Mouse (Mus musculus): ENCODE data around the gene Lgi1.

The Lgi1 gene

DNA sequence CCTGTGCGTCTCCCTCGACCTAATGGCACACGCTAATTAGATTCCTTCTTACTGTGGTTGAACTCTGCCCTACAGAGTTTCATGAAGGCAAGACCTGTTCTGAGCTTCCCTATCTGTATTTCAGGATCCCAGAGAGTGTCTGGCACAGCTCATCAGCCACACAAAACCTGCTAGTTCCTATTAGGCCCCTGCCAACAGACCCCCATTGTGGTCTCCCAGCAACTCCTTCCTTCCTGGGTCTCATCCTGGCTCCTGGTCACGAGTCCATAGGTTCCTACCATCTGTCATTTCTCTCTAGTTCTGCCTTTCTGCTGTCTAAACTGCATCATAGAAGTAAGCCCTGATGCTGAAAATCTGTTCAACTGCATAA is 60.7 kb downstream of the Lgi1 start:
- DNase-seq (ENCODE audit: low spot score in 2 of 2): no peak

DNA sequence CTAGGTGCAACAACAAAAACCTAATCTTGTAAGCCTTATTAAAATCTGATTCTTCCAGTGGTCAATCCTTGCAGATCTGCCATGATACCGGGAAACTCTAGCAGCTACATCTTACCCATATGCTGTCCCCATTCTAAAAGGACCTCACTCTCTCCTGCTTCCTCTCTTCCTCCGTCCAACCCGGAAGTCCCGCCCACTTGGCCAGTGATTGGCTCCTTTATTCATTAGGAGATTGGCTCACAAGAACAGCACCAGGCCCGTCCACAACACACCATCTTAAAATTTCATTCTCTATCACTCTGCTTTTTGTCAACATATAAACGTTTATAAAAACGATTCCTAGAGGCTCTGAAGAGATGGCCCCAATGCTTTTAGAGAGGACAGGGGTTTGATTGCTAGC is 61.5 kb downstream of the Lgi1 start:
- DNase-seq (ENCODE audit: low spot score in 2 of 2): no peak

DNA sequence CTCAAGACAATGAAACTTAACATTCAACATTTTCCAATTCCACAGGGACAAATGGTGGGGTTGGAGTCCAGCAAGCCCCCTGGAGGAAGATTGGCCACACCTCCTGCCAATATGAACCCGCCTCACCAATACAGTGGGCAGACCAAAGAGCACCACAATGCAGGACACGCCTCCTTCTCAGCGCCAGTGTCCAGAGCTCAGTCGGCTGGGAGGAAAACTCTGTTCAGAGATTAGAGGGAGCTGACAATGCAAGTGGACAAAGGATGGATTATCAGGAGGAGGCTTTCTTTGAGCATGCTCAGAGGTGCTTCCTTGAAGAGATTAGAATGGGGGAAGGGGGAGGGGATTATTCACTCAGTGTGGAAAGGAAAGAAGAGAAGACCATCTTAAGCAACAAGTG is 62.7 kb downstream of the Lgi1 start:
- no peak for DNase-seq (ENCODE audit: low spot score in 2 of 2)

DNA sequence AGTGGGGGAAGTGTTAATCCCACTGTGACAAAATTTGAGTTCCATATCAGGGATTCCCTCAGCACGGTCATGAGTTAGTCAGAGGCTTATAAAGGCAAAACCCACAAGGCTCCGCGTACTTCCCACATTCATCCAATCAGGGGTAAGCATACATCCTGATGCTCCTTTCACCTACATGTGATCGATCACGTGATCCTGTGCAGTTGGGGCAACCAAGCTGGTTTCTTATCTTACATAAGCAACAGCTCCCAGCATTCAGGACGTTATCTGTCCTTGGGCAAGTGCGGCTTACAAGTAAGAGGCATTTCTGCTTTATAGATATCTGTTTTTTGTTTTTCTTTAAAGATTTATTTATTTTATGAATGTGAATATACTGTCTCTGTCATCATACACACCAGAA is 63.7 kb downstream of the Lgi1 start:
- DNase-seq (ENCODE audit: low spot score in 2 of 2): no peak

DNA sequence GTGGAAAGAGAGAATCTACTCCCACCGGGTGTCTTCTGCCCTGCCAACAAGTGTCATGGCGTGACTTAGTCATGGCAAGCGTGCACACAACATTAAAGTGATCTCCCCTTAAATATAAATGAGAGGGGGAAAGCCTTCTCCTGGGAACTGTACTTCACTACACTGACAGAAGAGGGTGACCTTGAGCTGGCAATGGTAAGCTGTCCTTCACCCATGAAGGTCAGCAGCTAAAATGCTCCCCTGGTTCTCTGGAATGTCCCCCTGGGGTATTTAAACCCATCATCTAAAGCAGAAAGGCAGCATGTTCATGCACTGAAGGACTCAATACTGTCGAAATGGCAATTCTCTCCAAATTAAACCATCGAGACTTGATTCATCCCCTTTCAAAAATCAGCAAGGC is 64.9 kb downstream of the Lgi1 start:
- no peak for DNase-seq (ENCODE audit: low spot score in 2 of 2)

DNA sequence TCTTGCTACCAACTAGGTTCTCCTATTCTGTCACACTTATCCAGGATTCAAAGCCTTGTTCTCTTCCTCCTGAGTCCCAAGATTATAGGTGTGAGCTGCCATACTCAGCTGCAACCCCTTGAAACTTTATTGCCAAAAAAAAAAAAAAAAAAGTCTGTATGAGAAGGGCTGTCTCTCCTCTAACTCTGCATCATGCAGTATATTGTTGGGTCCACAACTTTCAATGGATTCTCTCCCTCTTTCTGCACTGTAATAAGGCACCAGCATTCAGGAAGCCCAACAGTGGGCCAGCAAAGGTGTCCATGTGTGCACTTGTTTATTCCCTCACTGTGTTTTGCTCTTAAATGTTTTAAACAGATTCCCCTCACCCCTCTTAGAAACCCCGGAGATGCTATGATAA is 66.7 kb downstream of the Lgi1 start:
- DNase-seq (ENCODE audit: low spot score in 2 of 2): no peak

- DNase-seq (ENCODE audit: low spot score in 2 of 2): no peak
Observed at GRCm38 (mm10) chr19:38332245-38332644, 67.9 kb downstream of the Lgi1 start.

GRCm38 (mm10) chr19:38332820-38333219 is 68.5 kb downstream of the Lgi1 start:
- DNase-seq (ENCODE audit: low spot score in 2 of 2): no peak

DNA sequence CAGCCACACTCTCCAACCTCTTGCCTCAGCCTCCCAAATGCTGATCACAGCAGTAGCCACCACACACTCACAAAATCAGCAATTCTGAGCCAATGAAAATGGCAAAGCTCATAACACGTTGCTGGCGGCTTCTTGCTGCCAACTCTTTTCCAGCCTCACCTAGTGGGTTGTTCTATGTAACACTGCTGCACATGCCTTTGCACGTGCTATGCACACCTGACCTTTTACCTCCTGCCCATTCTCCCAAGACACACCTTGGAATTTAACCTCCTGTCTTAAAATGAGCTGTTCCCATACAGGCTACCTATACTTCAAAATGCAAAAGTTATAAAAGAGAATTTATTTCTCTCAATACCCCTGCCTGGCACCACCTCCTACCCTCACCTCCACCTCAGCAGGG is 72.2 kb downstream of the Lgi1 start:
- no peak for DNase-seq (ENCODE audit: low spot score in 2 of 2)

- DNase-seq (ENCODE audit: low spot score in 2 of 2): no peak
Observed at GRCm38 (mm10) chr19:38337332-38337731, 73.0 kb downstream of the Lgi1 start.

GRCm38 (mm10) chr19:38339734-38340133 is 75.4 kb downstream of the Lgi1 start:
- DNase-seq (ENCODE audit: low spot score in 2 of 2): no peak

DNA sequence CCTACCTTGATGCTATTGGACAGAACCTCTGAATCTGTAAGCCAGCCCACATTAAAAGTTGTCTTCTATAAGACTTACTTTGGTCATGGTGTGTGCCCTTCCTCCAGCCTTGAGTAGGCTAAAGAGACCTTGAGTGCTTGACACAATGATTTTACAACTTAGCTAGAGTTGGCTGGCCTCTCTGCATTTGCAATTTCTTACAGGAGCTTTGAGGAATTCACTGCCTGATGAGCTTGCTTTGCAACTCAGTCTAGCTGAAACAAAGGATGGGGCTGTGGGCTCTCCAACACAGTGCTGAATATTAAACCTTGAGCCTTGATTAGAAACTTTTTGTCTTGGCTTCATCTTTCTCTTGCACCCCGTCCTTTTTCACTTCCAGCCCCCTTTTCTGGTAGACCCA is 78.9 kb downstream of the Lgi1 start:
- DNase-seq (ENCODE audit: low spot score in 2 of 2): no peak

DNA sequence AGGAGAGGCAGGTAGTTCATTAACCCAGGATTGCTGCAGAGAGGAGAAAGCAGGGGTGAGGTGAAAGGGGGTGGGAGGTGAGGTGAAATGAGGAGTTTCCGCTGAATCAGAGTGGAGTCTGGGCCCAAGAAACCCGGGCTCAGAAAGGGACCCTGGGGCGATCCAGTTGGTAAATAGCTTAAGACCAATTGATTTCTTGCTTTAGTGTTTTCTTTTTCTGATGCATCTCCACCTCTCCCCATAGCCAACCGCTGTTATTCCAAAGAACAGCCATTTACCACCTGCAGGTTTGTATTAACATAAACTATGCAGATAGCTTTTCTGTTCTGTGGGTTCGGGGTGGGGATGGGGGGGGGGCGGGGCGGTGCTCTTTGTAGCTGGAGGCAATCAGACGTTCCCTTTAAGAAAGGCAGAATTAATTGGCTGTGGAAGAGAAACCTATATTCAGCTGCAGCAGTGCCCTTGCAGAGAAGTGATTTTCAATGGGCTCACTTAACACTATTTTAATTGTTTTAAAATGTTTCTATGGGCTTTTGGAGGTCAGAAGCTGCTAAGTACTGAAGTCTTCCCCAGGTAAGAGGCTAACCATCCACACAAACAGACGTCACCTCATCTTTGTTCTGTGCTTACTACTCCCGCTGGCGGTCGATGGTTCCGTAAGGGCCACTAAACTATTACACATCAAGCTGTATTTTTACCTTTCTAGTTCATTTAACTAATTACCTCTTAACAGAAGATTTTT is 84.1 kb downstream of the Lgi1 start:
- no peak for DNase-seq (ENCODE audit: low spot score in 2 of 2)

DNA sequence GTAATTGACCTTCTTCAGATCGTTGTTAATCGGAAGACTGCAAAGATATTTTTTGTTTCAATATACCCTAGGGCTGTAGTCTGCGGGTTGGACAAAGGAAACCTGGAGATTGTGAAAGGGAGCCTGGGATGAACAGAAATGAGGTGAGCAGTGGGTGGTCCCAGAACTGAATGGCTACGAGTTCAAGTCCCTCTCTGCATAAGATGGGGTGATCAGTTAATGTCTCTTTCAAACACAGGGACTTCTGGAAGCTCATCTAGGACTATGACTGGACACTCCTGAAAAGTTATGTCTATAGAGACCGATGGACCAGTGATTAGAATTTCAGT is 84.6 kb downstream of the Lgi1 start:
- no peak for DNase-seq (ENCODE audit: low spot score in 2 of 2)

DNA sequence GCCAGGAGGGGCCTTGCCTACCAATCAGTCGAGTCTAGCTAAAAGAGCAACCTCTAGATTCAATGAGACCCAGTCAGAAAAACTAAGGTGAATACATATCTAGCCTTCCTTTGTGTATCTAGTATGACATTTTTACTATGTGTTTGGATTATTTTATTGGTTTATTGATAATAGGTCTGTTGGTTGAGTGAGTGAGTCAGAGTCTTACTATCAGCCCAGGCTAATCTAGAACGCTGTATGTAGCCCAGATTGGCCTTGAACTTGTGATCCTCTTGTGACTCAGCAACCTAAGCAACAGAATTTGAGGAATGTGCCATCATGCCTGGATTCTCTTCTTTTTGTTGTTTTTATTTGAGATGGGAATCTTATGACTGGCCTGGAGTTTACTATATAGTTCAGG is 86.9 kb downstream of the Lgi1 start:
- no peak for DNase-seq (ENCODE audit: low spot score in 2 of 2)

DNA sequence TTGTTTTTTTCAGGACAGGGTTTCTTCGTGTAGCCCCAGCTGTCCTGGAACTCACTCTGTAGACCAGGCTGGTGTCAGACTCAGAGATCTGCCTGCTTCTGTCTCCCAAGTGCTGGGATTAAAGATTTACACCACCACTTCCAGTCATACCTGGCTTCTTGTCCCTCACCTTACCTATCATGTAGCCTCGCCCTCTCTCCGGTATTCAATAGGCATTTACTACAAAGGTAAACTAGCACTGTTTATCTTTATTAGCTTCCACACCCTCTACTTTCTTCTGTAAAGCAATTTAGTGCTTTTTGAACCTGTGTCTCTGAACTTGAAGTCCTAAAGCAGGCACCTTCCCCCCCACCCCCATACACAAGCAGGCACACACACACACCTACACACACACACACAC is 87.4 kb downstream of the Lgi1 start:
- DNase-seq (ENCODE audit: low spot score in 2 of 2): no peak

DNA sequence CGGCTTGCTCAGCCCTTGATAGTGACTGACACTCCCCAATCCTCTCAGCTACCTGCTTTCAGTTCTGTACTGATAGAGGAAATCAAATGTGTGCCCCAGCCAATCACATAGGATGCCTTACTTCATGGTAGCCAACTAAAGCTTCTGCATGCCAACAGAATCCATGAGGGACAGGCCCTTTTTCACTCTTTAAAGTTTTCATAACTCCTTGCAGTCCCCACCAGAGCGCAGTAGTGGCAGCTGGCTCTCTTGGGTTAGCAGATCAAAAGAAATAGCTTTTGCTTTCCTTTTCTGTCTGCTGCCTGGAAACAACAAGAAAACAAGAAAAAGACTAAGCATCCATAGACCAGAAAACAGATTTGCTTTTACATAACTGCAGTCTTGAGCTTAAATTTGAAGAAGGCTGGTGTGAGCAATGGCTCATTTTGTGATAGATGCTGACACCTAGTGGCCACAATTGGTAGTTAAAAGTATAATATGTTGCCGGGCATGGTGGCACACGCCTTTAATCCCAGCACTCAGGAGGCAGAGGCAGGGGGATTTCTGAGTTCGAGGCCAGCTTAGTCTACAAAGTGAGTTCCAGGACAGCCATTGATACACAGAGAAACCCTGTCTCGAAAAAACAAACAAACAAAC is 88.3 kb downstream of the Lgi1 start:
- no peak for DNase-seq (ENCODE audit: low spot score in 2 of 2)

DNA sequence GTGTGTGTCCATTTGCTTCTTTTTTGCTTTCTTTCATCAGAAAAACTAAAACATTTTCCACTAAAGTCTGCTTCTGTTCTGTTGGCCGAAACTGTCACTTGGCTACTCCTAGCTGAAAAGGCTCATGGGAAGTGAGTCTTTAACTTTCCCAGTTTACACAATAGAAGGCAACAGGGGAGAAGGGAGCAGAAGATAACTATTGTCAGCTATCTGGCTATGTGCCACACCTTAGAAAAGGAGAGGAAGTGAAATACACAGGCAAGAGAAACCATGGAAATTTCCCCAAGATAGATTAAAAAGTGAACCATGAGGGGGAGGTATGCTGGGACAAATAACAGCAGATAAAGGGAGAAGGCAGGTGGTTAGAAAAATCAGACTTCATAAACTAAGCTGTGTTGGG is 89.9 kb downstream of the Lgi1 start:
- no peak for DNase-seq (ENCODE audit: low spot score in 2 of 2)

DNA sequence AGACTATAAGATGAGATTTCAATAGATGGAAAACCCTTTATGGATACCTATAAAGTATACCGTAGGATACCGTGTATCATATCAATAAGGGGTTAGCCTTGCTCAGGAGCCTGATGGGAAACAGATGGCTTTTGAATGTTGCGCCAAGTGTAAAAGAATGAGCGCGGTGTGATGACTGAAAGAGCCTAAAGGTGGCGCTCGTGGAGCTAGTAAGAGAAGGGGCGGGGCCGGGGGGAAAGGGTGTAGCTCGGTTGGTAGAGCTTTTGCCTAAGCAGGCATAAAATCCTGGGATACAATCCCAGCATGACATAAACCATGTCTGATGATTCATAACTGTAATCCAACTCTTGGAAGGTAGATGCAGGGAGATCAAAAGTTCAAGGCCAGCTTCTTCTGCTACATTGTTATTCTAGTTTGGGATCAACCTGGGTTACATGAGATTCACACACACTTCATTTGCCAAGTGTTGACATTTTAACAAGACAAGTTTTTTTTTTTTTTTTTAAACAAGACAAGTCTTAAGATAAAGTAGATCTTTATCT is 90.6 kb downstream of the Lgi1 start:
- DNase-seq (ENCODE audit: low spot score in 2 of 2): no peak

- no peak for DNase-seq (ENCODE audit: low spot score in 2 of 2)
Observed at GRCm38 (mm10) chr19:38356211-38356828, 92.0 kb downstream of the Lgi1 start.

- no peak for DNase-seq (ENCODE audit: low spot score in 2 of 2)
Observed at GRCm38 (mm10) chr19:38357956-38358623, 93.8 kb downstream of the Lgi1 start.

DNA sequence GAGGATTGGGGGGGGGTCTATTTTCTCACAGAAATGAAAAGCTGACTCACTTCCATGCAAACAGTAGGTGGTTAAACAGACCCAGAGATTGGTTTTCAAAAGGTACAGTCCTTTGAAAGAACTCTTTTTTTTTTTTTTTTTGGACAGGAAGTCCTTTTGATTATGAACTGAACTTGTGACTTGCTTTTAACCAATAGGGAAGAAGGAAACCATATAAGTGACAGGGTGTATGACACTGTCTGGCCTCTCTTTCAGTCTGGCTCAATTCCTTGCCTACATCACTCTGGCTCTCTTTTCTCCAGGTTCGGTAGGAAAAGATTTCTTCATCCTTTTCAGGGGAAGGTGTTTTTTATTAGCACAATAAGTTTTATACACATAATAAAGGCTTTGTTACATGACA is 95.0 kb downstream of the Lgi1 start:
- no peak for DNase-seq (ENCODE audit: low spot score in 2 of 2)

Measured in spleen, postnatal 36 days (tissue).